Mouse (Mus musculus): ENCODE measurements around the gene Eif3k.

DNA sequence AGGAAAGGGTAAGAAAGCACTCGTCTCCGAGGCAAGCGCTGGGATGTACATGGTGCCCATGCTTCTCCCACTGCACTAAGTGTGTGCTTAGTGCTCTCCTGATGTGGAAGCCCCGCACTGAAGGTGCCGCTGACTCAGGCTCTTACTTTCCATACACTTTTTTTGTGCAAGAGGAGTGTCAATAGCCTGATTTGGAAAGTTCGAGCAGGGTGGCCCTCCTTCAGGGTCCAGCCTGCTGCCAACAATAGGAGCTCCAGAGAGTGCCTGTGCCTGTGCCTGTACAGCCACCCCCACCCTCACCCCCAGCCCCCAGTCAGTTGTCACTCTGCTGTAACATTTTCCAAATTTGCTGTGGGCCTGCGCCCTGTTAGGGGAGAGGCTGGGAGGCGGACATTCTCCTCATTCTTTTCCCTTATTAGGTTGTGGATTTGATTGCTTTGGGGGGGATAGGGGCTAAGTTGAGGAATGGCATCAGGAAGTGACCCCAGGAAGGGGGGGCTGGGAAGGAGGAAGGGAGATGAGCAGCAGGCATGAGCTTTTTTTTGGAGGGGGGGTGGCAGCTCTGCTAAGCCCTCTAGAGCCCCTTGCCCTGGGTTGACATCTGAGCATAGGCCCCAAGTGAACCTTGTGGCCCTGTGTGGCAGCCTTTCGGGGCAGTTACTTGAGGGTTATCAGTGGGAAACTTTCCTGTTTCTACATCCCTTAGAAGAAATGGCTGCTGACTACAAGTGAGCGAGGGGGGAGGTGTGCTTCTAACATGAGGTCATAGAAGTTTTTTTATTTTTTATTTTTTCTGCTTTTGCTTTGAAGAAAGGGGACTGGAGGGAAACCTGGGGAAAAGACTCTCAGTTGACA, 36.0 kb downstream of the Eif3k start:
- TF ChIP-seq POLR2AphosphoS2 (IDR thresholded peaks at IDR 0.05; ENCODE audit: insufficient read length, low read depth) (no peak), E2F4 (IDR thresholded peaks at IDR 0.05; ENCODE audit: insufficient read depth) (no peak), TCF12 (IDR thresholded peaks at IDR 0.05; ENCODE audit: insufficient read depth, poor library complexity, severe bottlenecking) (no peak), MAX (IDR thresholded peaks at IDR 0.05; ENCODE audit: low read depth) (no peak), POLR2A (IDR thresholded peaks at IDR 0.05; ENCODE audit: insufficient read length, low read depth) (no peak), SRF (IDR thresholded peaks at IDR 0.05; ENCODE audit: control insufficient read depth, insufficient read length, low read depth) (peak; percentile 84), MYOD1 (IDR thresholded peaks at IDR 0.05; ENCODE audit: control insufficient read depth in 1 of 3, insufficient read length in 2 of 3, low read depth in 2 of 3) (no peak), CEBPB (IDR thresholded peaks at IDR 0.05; ENCODE audit: insufficient read depth, poor library complexity, severe bottlenecking) (no peak), MYOG (IDR thresholded peaks at IDR 0.05; ENCODE audit: control insufficient read depth in 1 of 3, insufficient read depth in 1 of 3, insufficient read length in 2 of 3, low read depth in 2 of 3) (peak in 1 of 3 experiments; percentile 24), REST (IDR thresholded peaks at IDR 0.05; ENCODE audit: insufficient read depth, insufficient read length) (no peak)

All from myocyte (in vitro differentiated cells).